Mouse (Mus musculus) T-helper 1 cell (primary cell): ENCODE measurements around the gene Cxcl5.
"Not testable (repeated sequence)": the region's sequence is repeated elsewhere in the genome, so short reads cannot be mapped to it uniquely, and the experiment has no call there.

ENCODE experiments used
- in situ Hi-C: fragments of 300-600 bp; cut with MboI, MseI; formaldehyde crosslinking; loops from one replicate; pipeline ENCODE4 v1.15.1; 2025; ENCODE audit warnings: high pct_unique_total_duplicates

Gene Cxcl5

GRCm38 (mm10) chr5:90785659-90786588, 26.8 kb downstream of the Cxcl5 start, which contains the start of gene Cxcl3:
Gene Cxcl3 (plus strand): TSS chr5:90786103.
- in situ Hi-C loops, result no loop called here

GRCm38 (mm10) chr5:90788114-90788513, 29.0 kb downstream of the Cxcl5 start:
- in situ Hi-C loops, result no loop called here

DNA sequence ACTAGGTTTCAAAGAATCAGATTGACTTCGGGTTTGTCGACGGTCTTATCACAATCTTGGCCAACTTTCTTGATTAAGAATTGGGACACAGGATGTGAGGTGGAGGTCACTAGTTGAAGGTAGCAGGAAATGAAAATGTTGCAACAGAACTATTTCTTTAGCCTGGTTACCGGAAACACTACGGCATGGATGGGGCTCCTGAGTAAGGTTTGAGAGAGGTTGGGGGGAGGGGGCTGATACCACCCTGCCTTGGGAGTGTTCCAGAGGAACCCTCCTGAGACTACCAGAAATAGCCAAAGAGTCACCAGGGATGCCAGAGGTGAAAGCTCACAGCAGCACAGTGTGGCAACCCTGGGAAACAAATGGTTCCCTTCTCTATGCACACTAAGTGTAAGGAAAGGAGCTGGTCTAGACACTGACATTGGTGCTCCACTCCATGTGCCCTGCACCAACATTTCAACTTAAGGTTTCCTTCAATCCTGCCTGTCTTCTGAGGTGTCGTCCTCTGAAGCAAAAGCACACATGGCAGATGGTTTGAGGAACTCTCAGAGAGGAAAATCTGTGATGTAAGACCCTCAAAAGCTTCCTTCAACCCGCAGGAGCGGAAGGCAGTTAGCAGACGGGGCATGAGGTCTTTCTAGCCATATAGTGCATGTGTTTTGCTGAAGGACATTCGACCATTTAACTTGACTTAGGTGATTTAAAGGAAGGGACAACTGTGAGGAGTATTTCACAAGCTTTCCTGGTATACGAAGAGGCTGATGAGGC, 30.3 kb downstream of the Cxcl5 start:
- in situ Hi-C loops, result loop anchor here (5.0 kb wide), 1 partner anchor 132 kb away; no protein-coding TSS in a partner anchor

DNA sequence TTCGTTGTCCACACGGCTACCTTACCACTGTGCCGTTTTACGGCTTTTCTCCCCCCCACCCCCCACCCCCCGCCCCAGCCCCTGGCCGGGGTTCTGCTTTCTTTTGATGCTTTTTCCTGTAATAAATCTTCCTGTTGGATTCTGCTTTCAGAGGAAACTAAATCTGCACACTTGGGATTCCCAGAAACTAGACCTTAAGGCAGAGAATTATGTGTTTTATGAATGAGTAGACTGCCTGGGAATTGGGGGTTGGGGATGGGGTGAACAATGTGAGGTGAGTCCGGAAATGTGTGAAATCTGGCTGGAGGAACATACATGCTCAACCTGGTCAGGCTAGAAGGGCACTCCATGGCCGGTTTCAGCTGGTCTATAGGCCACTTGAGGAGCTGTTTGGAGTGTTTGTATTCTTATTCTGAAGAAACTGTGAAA, 30.9 kb downstream of the Cxcl5 start:
- in situ Hi-C loops, result loop anchor here (5.0 kb wide), 1 partner anchor 133 kb away; no protein-coding TSS in a partner anchor

- in situ Hi-C loops, result loop anchor here (5.0 kb wide), 1 partner anchor 137 kb away; no protein-coding TSS in a partner anchor
These were observed 35.0 kb downstream of the Cxcl5 start, which contains the start of gene Cxcl15 for GRCm38 (mm10) chr5:90794195-90794625. Gene Cxcl15 (plus strand): TSS chr5:90794534.

- in situ Hi-C loops, result not testable (repeated sequence)
These were observed 36.2 kb downstream of the Cxcl5 start for GRCm38 (mm10) chr5:90795392-90795791.

DNA sequence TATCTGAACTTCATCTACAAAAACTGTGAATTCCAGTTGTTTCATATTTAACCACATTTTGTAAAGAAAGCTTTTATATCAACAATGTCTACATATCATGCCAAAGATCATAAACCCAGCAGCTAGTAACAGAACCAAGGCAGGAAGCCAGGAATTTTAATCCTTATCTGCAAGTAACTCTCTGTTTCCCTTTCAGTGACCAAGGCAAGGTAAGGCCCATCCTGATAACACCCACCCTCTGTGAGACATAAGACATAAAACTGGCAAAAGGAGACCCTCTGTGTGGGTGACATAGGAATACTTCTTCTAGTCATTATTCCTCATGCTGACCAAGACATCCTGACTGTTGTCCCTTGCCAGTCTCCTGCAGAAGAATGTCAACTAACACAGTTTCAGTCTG, 45.4 kb downstream of the Cxcl5 start:
- in situ Hi-C loops, result no loop called here

DNA sequence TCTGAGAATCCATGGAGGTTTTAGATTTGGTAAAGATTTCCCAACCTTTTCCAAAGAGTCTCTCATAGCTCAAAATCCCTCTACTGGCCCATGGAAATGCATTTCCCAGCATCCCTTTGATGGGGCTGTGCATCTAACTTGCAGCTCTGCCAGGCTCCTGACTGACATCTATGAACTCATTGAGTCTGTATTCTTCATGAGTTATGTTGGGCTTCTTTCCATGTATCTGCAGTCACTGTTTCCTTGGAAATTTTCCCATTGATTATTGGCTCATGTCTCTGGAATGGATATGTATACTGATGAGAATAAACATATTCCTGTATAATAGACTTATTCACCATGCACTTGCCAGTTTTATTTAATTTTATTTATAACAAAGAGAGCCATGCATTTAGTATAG, 46.9 kb downstream of the Cxcl5 start:
- in situ Hi-C loops, result no loop called here

- in situ Hi-C loops, result no loop called here
These were observed 48.2 kb downstream of the Cxcl5 start for GRCm38 (mm10) chr5:90807176-90807950.
